Mouse (Mus musculus) heart, embryonic 15.5 days (tissue): ENCODE measurements around the gene Carhsp1. TPM values are rescaled to one million over a fixed set of nuclear protein-coding genes. Genes with fewer than 3 reads are reported as not detected.
A peak's percentile ranks its signal among the peaks of the same experiment; 100 is the strongest.

Experiments used
- ATAC-seq: fragments of 200-750 bp; cut with Nextera tagmentation; replicated peaks from 2 replicates; pipeline ENCODE4 v1.8.0; 2017; ENCODE audit warnings: low read depth, moderate TSS enrichment; ENCODE audit not compliant: insufficient number of reproducible peaks, insufficient read depth, low FRiP score
- H3K27ac ChIP-seq: fragments of 300-500 bp; sonication (generic); 2 replicates; pipeline ENCODE4 v1.5.1; 2015; ENCODE audit warnings: mild to moderate bottlenecking, inconsistent platforms
- H3K27me3 ChIP-seq: fragments of 300-500 bp; sonication (generic); 2 replicates; pipeline ENCODE4 v1.6.1; 2015; ENCODE audit warnings: inconsistent platforms
- H3K36me3 ChIP-seq: fragments of 300-500 bp; sonication (generic); 2 replicates; pipeline ENCODE4 v1.6.1; 2015; ENCODE audit warnings: mild to moderate bottlenecking, inconsistent platforms
- H3K4me1 ChIP-seq: fragments of 300-500 bp; sonication (generic); replicated peaks from 2 replicates; pipeline ENCODE4 v1.6.1; 2015; ENCODE audit warnings: inconsistent platforms
- H3K4me2 ChIP-seq: fragments of 300-500 bp; sonication (generic); 2 replicates; pipeline ENCODE4 v1.6.1; 2015; ENCODE audit warnings: inconsistent platforms, mild to moderate bottlenecking, moderate library complexity
- H3K4me3 ChIP-seq: fragments of 300-500 bp; sonication (generic); 2 replicates; pipeline ENCODE4 v1.5.1; 2015; ENCODE audit warnings: mild to moderate bottlenecking, inconsistent platforms
- H3K9ac ChIP-seq: fragments of 300-500 bp; sonication (generic); 2 replicates; pipeline ENCODE4 v1.6.1; 2015; ENCODE audit warnings: mild to moderate bottlenecking, inconsistent platforms
- H3K9me3 ChIP-seq: fragments of 300-500 bp; sonication (generic); replicated peaks from 2 replicates; pipeline ENCODE4 v1.6.1; 2016; ENCODE audit warnings: inconsistent platforms
- WGBS: fragments of 180-500 bp; shearing (Covaris S2); methylation state at CpG from one replicate; pipeline ENCODE4 v1.1.7; 2015; ENCODE audit warnings: mixed read lengths; 5-methylcytosine and 5-hydroxymethylcytosine counted together
- polyA plus RNA-seq: library from polyadenylated mRNA; unstranded; fragments of >200 nt; fragmentation: Nextera tagmentation; extraction: Ambion mirVana; gene quantifications from 2 replicates; pipeline ENCODE4 v1.2.1, GENCODE M21; 2015

Gene Carhsp1
- polyA plus RNA-seq, 1 experiment from 2014 or later = 71.1 TPM

GRCm38 (mm10) chr16:8663606-8664539, 8.1 kb downstream of the Carhsp1 start:
- Histone ChIP-seq H3K36me3 (peaks cover 20% of the 10 kb centered on the region), H3K9ac (no peak overlapping the region), H3K4me2 (no peak overlapping the region), H3K4me3 (no peak overlapping the region), H3K27me3 (no peaks in the 10 kb centered on the region), H3K4me1 (peaks cover 44% of the 10 kb centered on the region), H3K27ac (no peak overlapping the region), H3K9me3 (no peaks in the 10 kb centered on the region)
- 84% methylated on average over 24 of the region's 24 CpGs for WGBS
- no peak for ATAC-seq

DNA sequence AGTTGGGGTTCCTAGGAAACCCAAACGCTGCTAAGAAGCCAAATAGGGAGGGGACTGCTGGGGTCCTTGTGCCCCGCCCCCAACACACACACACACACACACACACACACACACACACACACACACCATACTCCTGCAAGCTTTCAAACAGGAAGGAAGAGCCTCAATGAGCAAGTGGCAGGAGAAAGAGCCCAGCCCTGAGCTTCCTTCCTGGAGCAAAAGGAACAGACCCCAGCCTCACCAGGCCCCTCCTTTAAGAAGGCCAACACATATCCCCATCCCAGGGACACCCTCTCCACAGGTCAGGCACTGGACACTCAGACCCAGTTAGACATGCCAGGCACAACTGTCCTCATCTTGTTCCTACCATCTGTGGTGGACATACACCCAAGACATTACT, 8.9 kb downstream of the Carhsp1 start:
- Histone ChIP-seq H3K9ac (no peak overlapping the region), H3K4me2 (no peak overlapping the region), H3K4me3 (no peak overlapping the region), H3K9me3 (no peaks in the 10 kb centered on the region), H3K27me3 (no peaks in the 10 kb centered on the region), H3K36me3 (peaks cover 26% of the 10 kb centered on the region), H3K27ac (no peak overlapping the region), H3K4me1 (peaks cover 35% of the 10 kb centered on the region)
- no peak for ATAC-seq
- WGBS = 80% methylated on average over 2 of the region's 2 CpGs

DNA sequence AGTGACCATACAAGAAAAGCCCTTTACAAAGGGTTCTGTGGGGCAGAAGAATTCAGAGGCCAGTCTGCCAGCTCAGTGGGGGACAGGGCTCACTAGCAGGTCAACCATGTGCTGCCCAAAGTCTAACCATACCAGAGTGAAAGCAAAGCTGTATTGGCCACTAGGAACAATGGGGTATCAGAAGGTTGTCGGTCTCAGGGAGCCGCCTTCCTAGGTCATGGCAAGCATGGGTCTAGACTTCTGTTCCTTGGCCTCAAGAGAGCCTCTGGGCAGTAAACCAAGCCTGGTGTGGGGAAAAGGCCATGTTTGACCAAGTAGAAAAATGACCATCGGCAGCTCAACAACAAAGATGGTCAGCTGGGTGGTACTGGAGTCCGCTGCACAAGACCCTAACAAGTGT, 13.2 kb downstream of the Carhsp1 start:
- WGBS = 84% methylated on average over 4 of the region's 4 CpGs
- 0 out of 2 replicates have a peak, but pooled peaks cover 4% of the 10 kb centered on the region for H3K4me1 ChIP-seq
- H3K9me3 ChIP-seq = no peaks in the 10 kb centered on the region
- H3K27ac ChIP-seq = no peak overlapping the region
- no peak for ATAC-seq
- H3K9ac ChIP-seq = no peak overlapping the region
- H3K36me3 ChIP-seq = peaks cover 39% of the 10 kb centered on the region
- no peaks in the 10 kb centered on the region for H3K27me3 ChIP-seq
- no peak overlapping the region for H3K4me2 ChIP-seq
- H3K4me3 ChIP-seq = no peak overlapping the region

GRCm38 (mm10) chr16:8658349-8658748, 13.6 kb downstream of the Carhsp1 start:
- Histone ChIP-seq H3K4me2 (no peak overlapping the region), H3K4me1 (0 out of 2 replicates have a peak, but pooled peaks cover 4% of the 10 kb centered on the region), H3K27ac (no peak overlapping the region), H3K27me3 (no peaks in the 10 kb centered on the region), H3K9me3 (no peaks in the 10 kb centered on the region), H3K36me3 (peaks cover 42% of the 10 kb centered on the region), H3K9ac (no peak overlapping the region), H3K4me3 (no peak overlapping the region)
- WGBS = 77% methylated on average over 4 of the region's 4 CpGs
- no peak for ATAC-seq

DNA sequence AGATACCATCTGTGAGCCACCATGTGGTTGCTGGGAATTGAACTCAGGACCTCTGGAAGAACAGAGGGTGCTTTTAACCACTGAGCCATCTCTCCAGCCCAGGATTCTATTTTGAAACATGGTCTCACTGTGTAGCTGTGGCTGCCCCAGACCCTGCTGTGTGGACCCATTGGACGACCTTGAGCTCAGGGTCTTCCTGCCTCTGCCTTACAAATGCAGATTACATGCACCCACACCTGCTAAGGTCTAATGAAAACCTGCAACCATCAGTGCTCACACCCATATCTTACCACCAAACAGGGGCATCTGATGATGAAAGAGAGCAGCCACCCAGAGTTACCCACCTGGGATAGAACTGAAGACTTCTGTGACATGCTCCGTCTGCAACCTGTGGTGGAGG, 15.7 kb downstream of the Carhsp1 start:
- no peak overlapping the region for H3K4me2 ChIP-seq
- 85% methylated on average over 2 of the region's 2 CpGs for WGBS
- H3K36me3 ChIP-seq = peaks cover 48% of the 10 kb centered on the region
- H3K9ac ChIP-seq = no peak overlapping the region
- H3K9me3 ChIP-seq = no peaks in the 10 kb centered on the region
- no peaks in the 10 kb centered on the region for H3K27me3 ChIP-seq
- no peaks in the 10 kb centered on the region for H3K4me1 ChIP-seq
- no peak for ATAC-seq
- H3K27ac ChIP-seq = no peak overlapping the region
- no peak overlapping the region for H3K4me3 ChIP-seq

- Histone ChIP-seq H3K36me3 (peaks cover 54% of the 10 kb centered on the region), H3K4me2 (no peak overlapping the region), H3K4me1 (no peaks in the 10 kb centered on the region), H3K9ac (no peak overlapping the region), H3K27ac (no peak overlapping the region), H3K27me3 (no peaks in the 10 kb centered on the region), H3K9me3 (no peaks in the 10 kb centered on the region), H3K4me3 (no peak overlapping the region)
- WGBS = 76% methylated on average over 9 of the region's 9 CpGs
- ATAC-seq = no peak
Measured at GRCm38 (mm10) chr16:8655599-8655998, 16.4 kb downstream of the Carhsp1 start.

GRCm38 (mm10) chr16:8655108-8655507, 16.8 kb downstream of the Carhsp1 start:
- Histone ChIP-seq H3K36me3 (peaks cover 53% of the 10 kb centered on the region), H3K27me3 (no peaks in the 10 kb centered on the region)
- 86% methylated on average over 6 of the region's 6 CpGs for WGBS

DNA sequence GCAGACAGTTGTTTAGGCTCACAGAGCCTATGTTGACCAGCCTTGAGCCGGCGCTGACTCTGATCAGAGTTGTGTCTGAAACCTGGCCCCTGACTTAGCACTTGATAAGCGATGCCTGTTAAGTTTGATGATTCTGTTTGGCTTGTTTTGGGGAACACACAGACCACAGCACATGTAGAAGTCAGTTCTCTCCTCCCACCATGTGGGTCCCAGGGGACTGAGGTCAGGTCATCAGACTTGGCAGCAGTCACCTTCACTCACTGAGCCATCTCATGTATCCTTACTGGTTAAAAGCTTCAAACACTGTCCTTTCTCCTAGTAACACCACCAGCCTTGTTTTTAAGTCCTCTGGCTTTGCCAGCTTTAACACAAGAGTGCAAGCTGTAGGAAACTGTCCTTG, 21.9 kb downstream of the Carhsp1 start:
- Histone ChIP-seq H3K4me2 (no peak overlapping the region), H3K4me3 (no peak overlapping the region), H3K4me1 (no peaks in the 10 kb centered on the region), H3K9ac (no peak overlapping the region), H3K36me3 (peaks cover 78% of the 10 kb centered on the region), H3K9me3 (no peaks in the 10 kb centered on the region), H3K27ac (no peak overlapping the region), H3K27me3 (no peaks in the 10 kb centered on the region)
- ATAC-seq = no peak
- WGBS = 88% methylated on average over 3 of the region's 3 CpGs

More at GRCm38 (mm10) chr16:8655108-8655507, 16.8 kb downstream of the Carhsp1 start:
- Histone ChIP-seq H3K9me3 (no peaks in the 10 kb centered on the region), H3K4me1 (no peaks in the 10 kb centered on the region), H3K27ac (no peak overlapping the region), H3K4me3 (no peak overlapping the region), H3K9ac (no peak overlapping the region), H3K4me2 (no peak overlapping the region)
- no peak for ATAC-seq

- no peak overlapping the region for H3K4me2 ChIP-seq
- H3K4me3 ChIP-seq = no peak overlapping the region
- H3K36me3 ChIP-seq = peaks cover 71% of the 10 kb centered on the region
- H3K27ac ChIP-seq = no peak overlapping the region
- H3K9me3 ChIP-seq = no peaks in the 10 kb centered on the region
- H3K27me3 ChIP-seq = no peaks in the 10 kb centered on the region
- WGBS = 85% methylated on average over 6 of the region's 6 CpGs
- no peak for ATAC-seq
- no peak overlapping the region for H3K9ac ChIP-seq
- H3K4me1 ChIP-seq = no peaks in the 10 kb centered on the region
Measured at GRCm38 (mm10) chr16:8645546-8645945, 26.4 kb downstream of the Carhsp1 start.

DNA sequence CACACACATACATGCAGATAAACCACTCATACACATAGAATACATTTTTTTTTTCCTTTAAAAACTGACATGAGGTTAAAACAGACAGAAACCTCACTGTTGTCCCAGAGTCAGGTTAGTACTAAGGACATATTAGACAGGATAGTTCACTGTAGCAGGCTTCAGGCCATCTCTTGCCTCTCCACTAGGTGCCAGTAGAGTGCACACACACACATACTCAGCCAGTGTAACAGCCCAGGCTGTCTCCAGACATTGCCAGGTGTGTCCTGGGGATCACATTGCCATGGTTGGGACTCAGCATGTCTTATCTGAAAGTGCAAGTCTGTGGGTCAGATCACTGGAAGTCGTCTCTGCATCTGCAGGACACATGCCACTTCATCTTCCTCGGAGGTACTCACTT, 28.1 kb downstream of the Carhsp1 start:
- Histone ChIP-seq H3K4me1 (peaks cover 8% of the 10 kb centered on the region), H3K9ac (no peak overlapping the region), H3K27me3 (no peaks in the 10 kb centered on the region), H3K4me3 (no peak overlapping the region), H3K4me2 (no peak overlapping the region), H3K9me3 (no peaks in the 10 kb centered on the region), H3K27ac (no peak overlapping the region), H3K36me3 (peaks cover 57% of the 10 kb centered on the region)
- peak; percentile 73 for ATAC-seq
- WGBS = 67% methylated on average over 2 of the region's 2 CpGs

DNA sequence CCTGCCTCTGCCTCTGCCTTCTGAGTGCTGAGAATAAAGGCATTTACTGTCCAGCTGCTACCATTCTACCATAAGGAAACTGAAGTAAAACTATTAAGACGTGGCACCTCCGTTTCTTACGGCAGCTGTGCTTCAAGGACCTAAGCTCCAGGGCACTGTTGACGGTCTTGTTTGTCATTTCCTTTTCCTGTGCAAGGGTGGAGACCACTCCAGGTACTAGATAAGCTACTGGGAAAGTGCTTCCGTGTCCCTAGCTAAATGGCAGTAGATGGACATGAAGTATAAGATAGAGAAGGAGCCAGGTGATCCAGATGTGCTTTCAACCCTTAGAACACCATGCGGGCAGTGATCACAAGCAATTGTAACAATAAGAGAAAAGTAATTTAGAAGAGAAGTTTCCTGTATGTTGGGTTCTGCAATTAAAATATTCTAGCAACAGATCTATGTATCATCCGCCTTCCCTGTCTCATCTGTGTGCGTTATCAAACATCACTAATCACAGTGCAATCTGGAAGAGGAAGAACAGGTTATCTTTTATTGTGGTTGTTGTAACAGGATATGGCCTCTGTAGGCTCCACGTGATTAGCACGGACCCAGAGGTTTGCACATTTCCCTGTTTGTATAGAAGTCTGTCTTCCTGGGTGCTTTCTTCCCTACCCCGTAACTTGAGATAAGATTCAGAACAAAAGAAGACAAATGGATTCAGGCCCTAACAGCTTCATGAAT, 32.3 kb downstream of the Carhsp1 start:
- H3K36me3 ChIP-seq = peaks cover 26% of the 10 kb centered on the region
- WGBS = 70% methylated on average over 11 of the region's 11 CpGs
- H3K9me3 ChIP-seq = no peaks in the 10 kb centered on the region
- no peak overlapping the region for H3K9ac ChIP-seq
- H3K27me3 ChIP-seq = no peaks in the 10 kb centered on the region
- no peak overlapping the region for H3K4me3 ChIP-seq
- 0 out of 2 replicates have a peak overlapping the region, but pooled peaks have one; percentile 83 for H3K4me2 ChIP-seq
- H3K27ac ChIP-seq = no peak overlapping the region
- ATAC-seq = no peak
- peaks cover 30% of the 10 kb centered on the region for H3K4me1 ChIP-seq
